Mouse (Mus musculus): ENCODE measurements around the gene Nfs1.

DNA sequence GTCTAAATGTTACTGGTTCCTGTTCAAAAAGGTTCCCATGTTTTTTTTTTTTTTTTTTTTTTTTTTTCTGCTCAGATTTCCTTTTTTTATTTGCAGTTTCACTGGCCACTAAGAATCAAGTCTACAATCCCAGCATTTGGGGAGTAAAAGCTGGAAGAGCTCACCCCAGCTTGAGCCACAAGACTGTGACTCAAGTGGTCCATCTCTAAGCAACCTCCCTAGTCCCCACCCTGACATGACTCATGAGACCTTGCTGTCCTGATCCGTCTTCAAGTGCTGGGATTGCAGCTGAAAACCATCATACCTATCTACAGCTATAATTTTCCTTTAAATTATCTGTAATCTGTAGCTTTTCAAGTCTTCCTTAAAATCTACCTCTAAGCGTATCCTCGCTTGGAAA lies 59.4 kb downstream of the Nfs1 start:
- no peak for TF ChIP-seq CTCF (IDR thresholded peaks at IDR 0.05; ENCODE audit: extremely low read depth, insufficient read depth, low read length)
- no peak for TF ChIP-seq POLR2A (IDR thresholded peaks at IDR 0.05; ENCODE audit: extremely low read depth, insufficient read depth, low read length)

All from cortical plate, adult 2 months (tissue).